Mouse (Mus musculus) kidney, postnatal 10 days (tissue): ENCODE data around the gene Hoxd10.

Experiments used
- DNase-seq: peaks from one replicate; pipeline ENCODE4 v3.0.0; 2021; ENCODE audit warnings: mixed read lengths

The Hoxd10 gene

DNA sequence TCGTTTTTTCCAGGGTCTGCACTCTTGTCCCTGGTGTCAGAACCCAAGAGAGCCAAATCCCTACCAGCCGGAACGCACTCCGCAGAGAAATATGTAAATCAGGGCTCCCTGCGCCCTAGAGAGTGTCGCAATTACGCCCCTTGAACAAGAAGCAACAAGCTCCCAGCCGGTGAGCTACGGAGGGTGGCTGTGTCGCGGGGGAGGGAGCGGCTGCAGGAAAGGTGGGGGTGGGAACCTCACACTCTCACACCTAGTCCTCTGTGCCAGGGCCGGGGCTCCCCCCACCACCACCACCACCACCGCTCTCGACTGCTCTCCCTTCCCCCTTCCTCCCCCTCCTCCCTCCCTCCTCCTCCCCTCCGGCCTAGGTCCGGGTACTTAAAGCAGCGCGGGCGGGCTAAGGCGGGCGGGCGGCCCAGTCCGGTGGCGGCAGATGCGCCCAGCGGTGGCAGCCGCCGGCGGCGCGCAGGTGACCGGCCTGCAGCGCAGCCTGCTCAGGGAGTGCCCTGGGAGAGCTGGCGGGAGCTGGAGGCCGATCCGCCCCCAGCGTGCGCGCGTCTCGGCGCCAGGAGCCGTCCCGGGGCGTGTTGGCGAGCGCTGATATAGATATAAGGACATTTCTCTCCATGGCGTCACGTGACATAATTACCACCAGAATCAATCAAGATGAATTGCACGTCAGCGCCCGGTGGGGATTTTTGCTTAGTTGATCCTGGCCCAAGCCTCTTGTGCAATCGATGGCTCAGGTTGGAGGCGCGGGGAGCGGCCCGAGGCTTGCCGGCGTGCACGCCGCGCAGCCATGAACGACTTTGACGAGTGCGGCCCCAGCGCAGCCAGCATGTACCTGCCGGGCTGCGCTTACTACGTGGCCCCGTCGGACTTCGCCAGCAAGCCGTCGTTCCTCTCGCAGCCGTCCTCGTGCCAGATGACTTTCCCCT, 9.9 kb upstream of the Hoxd10 start:
- peak; percentile 69 for DNase-seq

DNA sequence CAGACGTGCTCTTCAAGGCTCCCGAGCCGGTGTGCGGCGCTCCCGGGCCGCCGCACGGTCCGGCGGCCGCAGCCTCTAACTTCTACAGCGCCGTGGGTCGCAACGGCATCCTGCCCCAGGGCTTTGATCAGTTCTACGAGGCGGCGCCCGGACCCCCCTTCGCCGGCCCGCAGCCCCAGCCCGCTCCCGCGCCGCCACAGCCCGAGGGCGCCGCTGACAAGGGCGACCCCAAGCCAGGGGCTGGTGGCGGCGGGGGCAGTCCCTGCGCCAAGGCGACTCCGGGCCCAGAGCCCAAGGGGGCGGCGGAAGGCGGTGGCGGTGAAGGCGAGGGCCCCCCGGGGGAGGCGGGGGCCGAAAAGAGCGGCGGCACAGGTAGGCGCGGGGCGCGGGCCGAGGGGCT, 8.9 kb upstream of the Hoxd10 start:
- DNase-seq = peak; percentile 48

DNA sequence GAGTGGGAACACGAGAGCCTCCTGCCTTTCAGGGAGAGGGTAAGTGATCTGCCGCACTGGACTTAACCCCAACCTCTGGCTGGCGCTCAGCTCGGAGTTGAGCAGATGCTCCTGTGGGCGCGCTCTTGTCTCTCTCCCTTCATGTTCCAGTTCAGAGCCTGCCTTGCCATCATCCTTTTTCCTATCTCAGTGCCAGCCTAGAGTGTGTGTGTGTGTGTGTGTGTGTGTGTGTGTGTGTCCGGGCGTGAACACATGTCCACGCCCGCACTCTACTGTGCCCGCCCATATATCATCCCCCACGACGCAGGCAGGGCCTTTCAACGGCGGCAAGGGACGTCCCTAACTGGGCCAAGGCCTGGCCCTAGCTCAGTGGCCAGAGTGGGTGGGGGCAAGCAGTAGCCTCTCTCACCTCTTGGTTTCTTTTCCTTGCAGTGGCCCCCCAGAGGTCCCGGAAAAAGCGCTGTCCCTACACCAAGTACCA, 8.2 kb upstream of the Hoxd10 start:
- DNase-seq = peak; percentile 72

DNA sequence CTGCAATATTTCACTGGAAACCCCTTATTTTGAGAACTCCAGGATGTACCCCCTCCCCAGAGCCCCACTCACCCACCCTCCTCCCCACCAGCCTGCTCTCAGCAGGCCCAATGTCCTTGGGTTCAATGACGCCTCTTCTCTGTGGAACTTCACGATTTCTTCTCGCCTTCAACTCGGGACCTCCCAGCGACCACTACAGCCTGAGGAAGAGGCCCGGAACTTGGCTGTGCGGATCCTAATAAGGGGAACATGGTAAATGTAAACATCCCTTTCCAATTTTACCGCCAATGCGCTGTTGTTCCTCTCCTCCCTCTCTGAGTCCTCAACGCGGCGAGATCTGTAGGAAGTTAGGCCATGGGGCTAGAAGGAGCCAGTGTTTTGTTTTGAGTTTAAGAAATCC, 7.6 kb upstream of the Hoxd10 start:
- DNase-seq = no peak

DNA sequence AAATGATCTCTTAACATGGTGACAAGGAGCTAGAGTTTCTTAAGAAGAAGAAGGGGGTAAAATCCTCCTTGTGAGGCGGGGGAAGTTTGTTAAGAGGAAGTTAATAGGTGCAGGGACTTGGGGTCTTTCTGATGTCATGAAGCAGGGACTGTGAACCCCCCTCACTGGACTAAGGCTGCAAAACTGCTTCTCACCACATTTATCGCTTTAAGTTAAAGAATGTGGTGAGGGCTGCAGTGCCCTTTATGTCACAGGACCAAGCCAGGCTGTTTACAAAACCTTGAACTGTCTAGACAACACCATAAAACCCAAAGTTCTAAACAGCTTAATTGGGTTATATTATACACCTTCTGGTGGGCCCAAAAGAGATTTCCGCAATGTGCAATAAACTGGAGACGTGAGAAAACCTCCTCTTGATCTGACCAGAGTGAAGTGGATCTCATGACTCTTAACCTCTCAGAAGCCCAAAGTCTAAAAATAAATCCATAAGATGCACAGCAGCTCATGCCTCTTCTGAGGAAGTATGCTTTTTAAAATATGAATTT, 6.6 kb upstream of the Hoxd10 start:
- no peak for DNase-seq

DNA sequence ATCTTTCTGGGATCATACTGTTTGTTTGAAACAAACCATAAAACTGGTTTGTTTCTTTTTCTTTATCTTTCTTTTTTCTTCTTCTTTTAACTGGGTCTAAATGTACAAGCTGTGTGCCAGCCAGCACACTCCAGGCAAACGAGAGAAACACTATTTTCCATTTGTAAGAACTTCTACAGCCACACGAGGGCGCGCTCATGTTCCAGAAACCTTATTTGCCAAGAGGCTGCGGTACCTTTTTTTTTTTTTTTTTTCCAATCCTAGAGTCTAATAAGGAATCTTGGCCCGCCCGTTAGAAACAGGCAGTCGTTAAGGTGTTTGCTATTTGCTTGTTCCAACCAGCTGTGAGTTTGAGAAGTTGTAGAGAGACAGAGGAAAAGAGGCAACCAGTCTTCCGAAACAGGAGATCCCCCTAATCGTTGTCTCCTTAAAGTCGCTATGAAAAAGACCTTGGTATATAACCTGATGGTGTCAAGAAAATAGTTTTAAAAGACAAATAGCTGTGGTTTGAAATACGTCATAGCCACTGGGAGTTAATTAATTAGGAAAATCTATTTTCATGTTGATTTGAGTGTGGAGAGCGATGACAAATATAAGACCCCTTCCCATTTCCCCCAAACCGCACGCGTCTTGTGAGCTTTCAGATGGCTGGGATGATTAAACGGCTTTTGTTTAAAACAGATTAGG, 5.3 kb upstream of the Hoxd10 start:
- peak; percentile 91 for DNase-seq

DNA sequence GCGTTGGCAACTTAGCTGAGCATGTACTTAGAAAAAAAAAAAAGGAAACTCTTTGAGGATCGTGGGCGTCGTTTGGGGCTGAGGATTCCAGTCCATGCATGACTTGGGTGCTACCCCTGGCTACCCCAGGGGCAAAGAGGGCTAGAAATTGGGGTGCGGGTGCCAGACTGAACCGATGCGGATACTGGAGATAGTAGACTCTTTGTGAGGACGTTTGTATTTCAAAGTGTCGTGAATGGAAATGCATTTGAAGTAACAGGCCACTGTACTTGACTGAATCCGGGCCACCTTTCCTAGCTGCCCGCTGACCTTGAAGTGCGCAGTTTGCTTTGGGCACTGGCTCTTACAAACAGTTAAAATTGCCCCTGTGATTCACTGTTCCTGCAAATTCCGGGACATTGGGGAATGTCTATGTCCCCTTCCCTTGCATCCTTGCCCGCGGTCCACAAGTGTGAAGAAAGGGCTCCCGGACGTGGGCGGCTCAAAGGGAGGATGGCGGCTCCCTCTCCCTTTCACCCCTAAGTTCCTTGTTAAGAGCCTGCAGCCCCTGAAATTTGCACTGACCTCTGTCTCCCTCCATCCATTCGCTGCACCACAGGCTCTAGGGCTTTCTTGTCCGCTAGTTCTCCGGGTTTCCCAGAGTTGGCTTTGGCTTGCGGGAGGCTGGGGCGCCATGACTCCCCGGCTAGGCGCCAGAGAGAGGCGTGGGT, 4.6 kb upstream of the Hoxd10 start:
- DNase-seq = peak; percentile 27

DNA sequence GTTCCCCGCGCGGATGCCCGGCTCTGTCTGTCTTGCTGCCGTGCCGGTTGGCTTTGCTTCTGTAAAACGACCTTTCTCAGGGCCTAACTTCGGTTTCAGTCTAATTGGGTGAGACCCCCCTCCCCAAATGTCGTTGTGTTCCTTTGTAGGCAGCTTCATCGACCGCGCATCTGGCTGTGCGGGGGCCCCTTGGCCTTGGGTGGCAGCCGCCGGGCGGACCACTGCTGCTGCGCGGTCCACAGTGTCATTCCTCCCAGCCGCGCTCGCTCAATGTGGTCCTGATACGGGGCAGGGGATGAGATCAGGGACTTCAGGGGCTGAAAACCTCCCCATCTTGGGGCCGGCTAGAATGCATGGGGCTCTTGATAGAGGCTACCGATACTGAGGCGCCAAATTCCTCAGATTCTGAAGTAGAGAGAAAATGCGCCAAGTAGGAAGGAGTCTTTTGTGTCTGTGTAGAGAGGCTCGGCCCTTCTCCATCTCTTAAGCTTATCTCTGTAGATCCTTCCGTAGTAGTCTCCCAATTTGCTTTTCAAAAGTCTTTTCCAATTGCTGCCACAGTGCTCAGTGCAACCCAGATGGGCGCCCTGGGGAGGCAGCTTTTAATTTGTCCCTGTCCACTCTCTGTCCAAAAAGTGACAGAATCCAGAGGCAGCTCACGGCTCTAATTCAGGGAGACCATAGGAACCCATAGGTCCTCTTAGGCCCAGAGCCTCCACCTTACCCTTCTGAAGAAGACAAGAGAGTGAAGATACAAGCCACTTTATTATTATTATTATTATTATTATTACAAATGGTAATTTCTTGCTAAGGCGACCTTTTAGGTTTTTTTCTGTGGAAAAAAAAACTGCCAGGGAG, 3.8 kb upstream of the Hoxd10 start:
- peak; percentile 62 for DNase-seq

DNA sequence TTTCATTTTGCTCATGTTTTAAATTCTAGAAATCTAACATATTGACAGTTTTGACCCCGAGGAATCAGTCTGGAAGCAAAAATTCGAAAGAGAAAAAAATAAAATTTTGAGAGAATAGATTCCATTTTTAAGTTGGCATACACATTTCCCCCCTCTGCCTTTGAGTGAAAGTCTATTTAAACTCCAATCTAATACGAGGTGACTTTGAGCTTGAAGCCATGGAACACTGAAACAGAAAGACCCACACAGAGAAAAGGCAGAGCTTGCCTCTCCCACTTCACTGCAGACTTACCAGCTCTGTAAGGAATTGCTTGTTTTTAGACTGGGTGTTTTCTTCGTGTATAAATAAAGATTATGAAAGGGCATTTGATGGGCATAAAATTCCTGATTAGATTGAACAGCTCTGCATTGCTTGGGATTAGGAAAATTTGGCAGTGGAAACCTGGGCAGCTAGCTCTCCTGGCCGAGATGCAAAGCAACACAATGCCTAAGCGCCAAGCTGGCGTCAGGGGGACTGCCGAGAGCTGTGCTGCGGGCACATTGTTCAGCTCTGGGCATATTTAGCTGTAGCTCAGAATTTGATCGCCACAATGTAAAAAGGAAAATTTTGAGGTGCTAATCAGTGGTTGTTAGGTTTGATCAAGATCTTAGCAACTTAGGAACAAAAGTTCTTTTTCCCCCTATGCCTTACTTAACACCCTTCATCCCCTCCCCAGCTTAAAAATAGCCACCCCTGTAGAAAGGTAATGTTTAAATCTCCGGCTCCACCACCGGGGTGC, 2.7 kb upstream of the Hoxd10 start:
- peak; percentile 46 for DNase-seq

DNA sequence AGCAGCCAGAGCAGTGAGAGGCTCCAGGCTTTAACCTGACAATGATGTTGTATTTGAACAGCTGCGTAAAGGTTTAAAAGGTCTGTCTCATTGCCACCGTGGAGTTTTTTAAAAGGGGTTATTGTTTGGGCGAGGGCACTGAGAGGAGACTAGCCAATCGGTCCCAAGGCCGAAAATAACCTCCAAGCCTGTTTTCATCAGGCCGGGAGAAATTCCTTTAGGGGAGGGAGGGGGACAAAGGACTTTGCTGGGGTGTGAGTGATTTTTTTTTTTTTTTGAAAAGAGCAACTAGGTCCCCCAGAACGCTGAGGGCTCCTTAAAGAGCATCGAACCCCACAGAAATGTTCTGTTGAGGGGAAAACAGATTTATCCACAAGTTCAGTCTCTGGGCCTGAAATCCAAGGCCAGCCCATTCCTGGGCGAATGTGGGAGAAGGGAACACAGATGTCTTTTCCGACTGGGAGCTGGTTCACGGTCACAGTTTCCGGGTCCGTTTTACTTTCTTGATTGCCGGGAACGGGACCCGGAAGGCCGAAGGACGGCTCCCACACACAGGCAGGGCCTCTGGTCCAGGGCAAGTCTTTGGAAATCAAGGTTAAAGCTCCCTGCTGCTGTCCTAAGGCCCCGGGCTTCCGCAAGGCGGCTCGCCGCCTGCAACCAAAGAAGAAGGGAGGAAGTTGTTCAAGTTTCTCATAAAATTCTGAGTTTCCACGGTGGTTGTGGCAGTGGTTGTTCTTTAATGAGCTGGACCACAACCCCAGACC, 2.0 kb upstream of the Hoxd10 start:
- DNase-seq = peak; percentile 59

DNA sequence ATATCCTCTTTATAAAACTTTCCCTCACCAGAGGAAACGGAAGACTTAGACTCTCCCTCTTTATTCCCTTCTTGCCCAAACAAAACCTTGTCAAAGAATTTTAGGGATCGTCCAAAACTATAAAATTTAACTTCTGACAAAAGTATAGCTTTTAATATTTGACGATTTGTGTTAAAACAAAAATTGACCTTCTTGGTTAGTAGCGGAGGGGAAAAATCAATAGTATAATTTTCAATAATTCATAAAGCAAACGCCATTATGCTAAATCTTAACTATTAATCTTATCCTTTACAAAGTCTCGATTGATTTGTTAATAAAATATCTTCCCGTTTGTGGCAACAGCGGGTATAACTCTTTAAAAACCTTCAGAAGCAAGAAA, 1.4 kb upstream of the Hoxd10 start:
- no peak for DNase-seq

DNA sequence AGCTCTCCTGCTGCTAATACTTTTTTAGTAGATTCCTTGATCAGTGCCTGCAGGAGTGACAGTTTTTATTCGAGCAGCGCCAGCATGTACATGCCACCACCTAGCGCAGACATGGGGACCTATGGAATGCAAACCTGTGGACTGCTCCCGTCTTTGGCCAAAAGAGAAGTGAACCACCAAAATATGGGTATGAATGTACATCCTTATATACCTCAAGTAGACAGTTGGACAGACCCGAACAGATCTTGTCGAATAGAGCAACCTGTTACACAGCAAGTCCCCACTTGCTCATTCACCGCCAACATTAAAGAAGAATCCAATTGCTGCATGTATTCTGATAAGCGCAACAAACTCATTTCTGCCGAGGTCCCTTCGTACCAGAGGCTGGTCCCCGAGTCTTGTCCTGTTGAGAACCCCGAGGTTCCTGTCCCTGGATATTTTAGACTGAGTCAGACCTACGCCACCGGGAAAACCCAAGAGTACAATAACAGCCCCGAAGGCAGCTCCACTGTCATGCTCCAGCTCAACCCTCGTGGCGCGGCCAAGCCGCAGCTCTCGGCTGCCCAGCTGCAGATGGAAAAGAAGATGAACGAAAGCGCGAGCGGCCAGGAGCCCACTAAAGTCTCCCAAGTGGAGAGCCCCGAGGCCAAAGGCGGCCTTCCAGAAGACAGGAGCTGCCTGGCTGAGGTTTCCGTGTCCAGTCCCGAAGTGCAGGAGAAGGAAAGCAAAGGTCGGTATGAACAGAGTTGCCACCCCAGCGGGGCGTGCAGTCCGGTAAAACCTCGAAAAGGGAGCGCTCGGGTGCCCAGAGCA, 477 bp downstream of the Hoxd10 start:
- DNase-seq = peak; percentile 50

DNA sequence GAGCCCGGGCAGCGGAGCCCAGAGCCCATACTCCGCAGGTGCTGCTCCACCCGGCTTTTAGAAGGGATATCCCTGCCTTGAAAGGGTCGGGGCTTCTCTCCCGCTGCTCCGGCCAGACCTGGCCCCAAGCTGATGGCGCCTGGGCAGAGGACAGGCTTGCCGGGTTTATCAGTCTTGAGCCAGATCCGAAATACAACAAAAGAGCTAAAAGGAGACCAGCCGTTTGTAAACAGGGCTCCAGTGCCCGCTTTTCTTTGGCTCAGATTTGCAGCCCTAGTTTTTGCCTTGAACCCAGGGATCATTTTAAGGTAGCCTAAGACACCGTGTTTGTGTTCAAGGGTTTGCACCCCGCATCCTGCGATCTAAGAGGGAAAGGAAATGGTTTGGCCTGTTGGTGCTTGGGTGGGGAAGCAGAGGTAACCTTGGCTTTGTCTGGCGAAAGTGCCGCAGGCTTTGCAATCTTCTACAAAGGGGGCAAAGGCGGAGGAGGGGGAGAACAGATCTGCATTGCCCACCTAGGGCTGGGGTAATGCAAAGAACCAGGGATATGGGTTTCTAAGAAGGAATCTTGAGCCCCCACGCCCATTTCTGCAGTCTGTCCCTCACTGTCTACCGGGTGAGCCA, 1.2 kb downstream of the Hoxd10 start:
- no peak for DNase-seq

DNA sequence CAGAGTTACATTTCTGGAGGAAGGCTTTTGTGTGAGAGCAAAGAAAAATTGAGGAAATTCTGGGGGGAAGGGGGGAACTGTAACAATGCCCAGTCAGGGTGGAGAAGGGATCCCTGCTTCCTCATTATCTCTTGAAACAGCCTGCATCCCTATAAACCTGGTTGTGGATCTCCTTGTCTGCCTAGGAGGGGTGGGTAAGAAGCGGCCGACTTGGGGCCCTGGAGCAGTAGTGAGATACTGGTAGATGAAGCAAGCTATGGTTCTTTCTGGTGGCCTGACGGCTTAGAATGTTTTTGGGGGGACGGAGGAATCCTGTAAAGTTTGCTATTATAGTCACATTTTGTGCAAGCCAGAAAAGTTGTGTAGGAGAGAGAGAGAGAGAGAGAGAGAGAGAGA, 1.7 kb downstream of the Hoxd10 start:
- DNase-seq = no peak

DNA sequence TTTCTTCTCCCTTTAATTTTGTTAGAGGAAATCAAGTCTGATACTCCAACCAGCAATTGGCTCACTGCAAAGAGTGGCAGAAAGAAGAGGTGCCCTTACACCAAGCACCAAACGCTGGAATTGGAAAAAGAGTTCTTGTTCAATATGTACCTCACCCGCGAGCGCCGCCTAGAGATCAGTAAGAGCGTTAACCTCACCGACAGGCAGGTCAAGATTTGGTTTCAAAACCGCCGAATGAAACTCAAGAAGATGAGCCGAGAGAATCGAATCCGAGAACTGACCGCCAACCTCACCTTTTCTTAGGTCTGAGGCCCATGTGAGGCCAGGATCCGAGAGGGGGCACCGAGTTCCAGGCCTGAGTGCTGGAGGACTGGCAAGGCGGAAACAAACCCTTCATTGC, 2.3 kb downstream of the Hoxd10 start:
- peak; percentile 84 for DNase-seq

DNA sequence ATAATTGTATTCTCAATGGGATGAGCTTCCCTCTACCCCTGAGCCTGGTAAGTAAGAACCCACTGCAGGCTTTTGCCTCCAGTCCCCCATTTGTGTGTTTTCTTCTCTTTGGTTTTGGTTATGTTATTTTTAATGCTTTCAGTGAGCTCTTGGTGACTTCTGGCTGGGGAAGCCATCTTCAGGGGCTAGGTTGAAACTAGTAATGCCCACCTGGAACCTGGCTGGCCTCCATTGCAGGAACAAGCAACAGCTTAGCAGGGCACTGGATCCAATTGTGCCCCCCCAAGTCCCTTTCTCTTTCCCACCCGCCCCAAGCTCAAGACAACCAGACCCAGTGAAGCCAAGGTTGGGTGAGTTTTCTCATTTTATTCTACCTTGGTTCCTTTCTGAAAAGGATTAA, 3.7 kb downstream of the Hoxd10 start:
- DNase-seq = no peak

DNA sequence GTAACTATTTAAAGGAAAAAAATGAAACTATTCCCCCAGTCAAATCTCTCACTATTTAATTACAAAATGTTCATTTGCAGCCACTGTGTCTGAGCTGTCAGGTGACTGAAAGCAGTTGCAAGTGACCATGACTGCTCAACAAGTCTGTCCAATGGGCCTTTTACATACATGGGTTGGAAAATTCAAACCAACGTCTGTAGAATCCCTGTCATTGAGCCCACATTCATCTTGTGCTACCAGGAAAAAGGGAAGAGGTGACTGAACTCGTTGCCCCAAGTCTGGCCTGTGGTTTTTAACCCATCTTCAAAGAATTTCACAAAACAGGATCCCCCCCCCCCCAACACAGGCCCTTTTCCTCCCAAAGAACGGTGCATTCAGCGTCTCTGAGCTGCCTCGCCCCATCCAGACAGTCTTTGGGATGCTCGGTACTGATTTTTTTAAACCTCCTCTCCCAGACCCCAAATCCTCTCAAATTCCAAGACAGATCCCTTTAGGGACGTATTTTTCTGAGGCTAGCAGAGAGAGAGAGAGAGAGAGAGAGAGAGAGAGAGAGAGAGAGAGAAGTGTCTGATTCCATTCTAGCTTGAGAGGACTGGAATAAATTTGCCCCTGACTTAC, 4.2 kb downstream of the Hoxd10 start:
- DNase-seq = no peak

DNA sequence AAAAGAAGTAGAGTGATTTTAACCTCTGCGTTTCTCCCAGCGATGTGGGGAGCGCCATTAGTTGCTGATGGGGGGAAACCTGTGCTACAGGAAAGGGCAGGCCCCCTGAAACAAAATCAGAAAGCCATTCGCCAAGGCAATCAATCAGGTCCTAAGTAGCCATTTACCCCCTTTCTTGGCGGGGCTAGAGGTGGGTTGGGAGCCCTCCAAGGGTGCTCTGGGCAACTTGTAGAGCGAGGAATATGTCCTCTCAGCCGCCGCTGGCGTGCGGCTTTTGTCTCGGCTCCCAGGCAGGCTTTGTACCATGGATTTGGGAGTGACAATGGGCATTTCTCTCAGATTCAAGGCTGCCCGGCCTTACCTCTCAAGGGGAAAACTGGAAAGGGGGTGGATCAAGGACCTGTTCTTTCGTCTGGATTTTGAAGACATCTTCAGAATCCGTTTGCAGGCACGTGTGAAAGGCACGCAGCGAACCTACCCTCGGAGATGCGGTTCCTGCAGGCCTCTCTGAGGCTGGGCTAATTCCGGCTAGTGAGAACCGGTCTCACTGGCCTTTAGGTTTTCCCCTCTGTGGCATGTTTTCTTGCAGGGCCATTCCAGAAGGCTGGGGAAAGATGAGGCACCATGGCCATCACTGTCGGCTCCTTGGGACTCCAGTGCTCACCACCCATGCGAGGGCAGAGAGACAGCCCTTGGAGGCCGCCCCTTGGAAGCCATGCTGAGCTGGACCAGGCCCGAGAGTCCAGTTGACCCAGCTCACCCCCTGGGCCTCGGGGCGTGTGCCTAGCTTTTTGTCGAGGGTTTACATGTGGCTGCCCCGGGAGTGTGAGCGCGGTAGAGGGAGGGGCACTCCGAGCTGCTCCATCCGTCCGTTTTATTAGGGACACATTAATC, 5.0 kb downstream of the Hoxd10 start:
- peak; percentile 72 for DNase-seq
